Mouse (Mus musculus) neural tube, embryonic 11.5 days (tissue): ENCODE measurements around the gene Adarb2. TPM values are rescaled to one million over a fixed set of nuclear protein-coding genes. Genes with fewer than 3 reads are reported as not detected.
A peak's percentile ranks its signal among the peaks of the same experiment; 100 is the strongest.

Source experiments
- ATAC-seq: fragments of 200-750 bp; cut with Nextera tagmentation; 2 replicates; pipeline ENCODE4 v1.8.0; 2017; ENCODE audit warnings: moderate number of reproducible peaks, mild to moderate bottlenecking, moderate TSS enrichment, moderate library complexity; ENCODE audit not compliant: insufficient read depth, low FRiP score, low TSS enrichment
- DNase-seq: peaks from one replicate; pipeline ENCODE4 v3.0.0-alpha.2; 2015; ENCODE audit warnings: low spot score
- H3K27ac ChIP-seq: fragments of 300-500 bp; sonication (generic); 2 replicates; pipeline ENCODE4 v1.5.1; 2014; ENCODE audit warnings: low read depth, mild to moderate bottlenecking, low read length
- H3K27me3 ChIP-seq: fragments of 300-500 bp; sonication (generic); 2 replicates; pipeline ENCODE4 v1.6.1; 2014; ENCODE audit warnings: mild to moderate bottlenecking, low read length, mixed read lengths; ENCODE audit not compliant: control insufficient read depth, insufficient read depth
- H3K36me3 ChIP-seq: fragments of 300-500 bp; sonication (generic); 2 replicates; pipeline ENCODE4 v1.6.1; 2014; ENCODE audit warnings: mild to moderate bottlenecking, low read length, moderate library complexity, mixed read lengths; ENCODE audit not compliant: control insufficient read depth, insufficient read depth
- H3K4me1 ChIP-seq: fragments of 300-500 bp; sonication (generic); 2 replicates; pipeline ENCODE4 v1.6.1; 2014; ENCODE audit warnings: low read length, mixed read lengths; ENCODE audit not compliant: control insufficient read depth, insufficient read depth
- H3K4me2 ChIP-seq: fragments of 300-500 bp; sonication (generic); 2 replicates; pipeline ENCODE4 v1.6.1; 2014; ENCODE audit warnings: low read depth, mild to moderate bottlenecking, moderate library complexity
- H3K4me3 ChIP-seq: fragments of 300-500 bp; sonication (generic); 2 replicates; pipeline ENCODE4 v1.5.1; 2014; ENCODE audit warnings: low read depth, low read length
- H3K9ac ChIP-seq: fragments of 300-500 bp; sonication (generic); 2 replicates; pipeline ENCODE4 v1.6.1; 2014; ENCODE audit warnings: mild to moderate bottlenecking, low read length
- H3K9me3 ChIP-seq: fragments of 300-500 bp; sonication (generic); 2 replicates; pipeline ENCODE4 v1.6.1; 2016; ENCODE audit warnings: low read length; ENCODE audit not compliant: control insufficient read depth
- WGBS: fragments of 180-500 bp; shearing (Covaris S2); extraction: QIAGEN DNeasy Blood & Tissue Kit; methylation state at CpG from one replicate; pipeline ENCODE4 v1.1.7; 2014; 5-methylcytosine and 5-hydroxymethylcytosine counted together
- polyA plus RNA-seq: library from polyadenylated mRNA; unstranded; fragments of >200 nt; fragmentation: Nextera tagmentation; extraction: Ambion mirVana; gene quantifications from 2 replicates; pipeline ENCODE4 v1.2.1, GENCODE M21; 2014

Adarb2 gene
- polyA plus RNA-seq, 1 experiment from 2014 or later, result 5.0 TPM

DNA sequence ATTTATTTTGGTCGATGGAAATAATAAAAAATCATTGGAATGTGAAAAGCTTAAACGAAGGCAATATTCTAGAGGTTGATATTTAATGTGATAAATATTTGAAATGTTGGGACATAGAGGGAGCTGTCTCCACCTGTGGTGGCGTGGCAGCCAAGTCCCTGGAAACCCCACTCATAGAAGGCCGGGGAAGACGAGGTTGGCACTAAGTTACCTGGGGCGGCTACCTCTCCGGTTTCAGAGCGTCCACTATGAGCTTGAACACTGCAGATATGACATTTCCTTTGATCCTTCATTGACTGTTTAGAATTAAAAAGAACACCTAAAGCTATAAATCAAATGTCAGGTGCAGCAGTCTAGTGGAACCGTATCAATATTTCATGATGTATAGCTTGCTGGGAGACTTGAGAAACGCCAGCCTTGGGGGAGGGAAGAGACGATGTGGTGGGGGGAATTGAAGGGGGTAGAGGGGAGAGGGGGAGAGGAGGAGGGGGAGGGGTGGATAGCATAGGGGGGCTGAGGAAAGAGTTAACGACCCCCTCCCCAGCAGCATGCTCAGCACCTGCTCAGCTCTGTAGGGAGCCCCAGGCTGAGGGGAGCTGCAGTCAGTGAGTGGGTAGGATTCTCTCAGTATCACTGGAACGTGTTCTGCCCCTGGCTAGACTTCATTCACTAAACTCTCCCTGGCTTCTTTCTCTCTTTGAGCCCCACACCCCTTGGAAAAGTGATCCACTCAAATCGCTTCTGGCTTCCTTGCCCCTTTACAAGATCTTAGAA is 410.1 kb downstream of the Adarb2 start:
- H3K9ac ChIP-seq, result no peak overlapping the region
- 74% methylated on average over 14 of the region's 14 CpGs for WGBS
- ATAC-seq (0 out of 2 replicates have a peak, but pooled peaks have one; percentile 9), DNase-seq (no peak)
- H3K27ac ChIP-seq, result no peak overlapping the region
- no peaks in the 10 kb centered on the region for H3K9me3 ChIP-seq
- no peaks in the 10 kb centered on the region for H3K27me3 ChIP-seq
- H3K36me3 ChIP-seq, result no peaks in the 10 kb centered on the region
- no peak overlapping the region for H3K4me3 ChIP-seq
- H3K4me1 ChIP-seq, result no peaks in the 10 kb centered on the region
- no peak overlapping the region for H3K4me2 ChIP-seq

- no peaks in the 10 kb centered on the region for H3K36me3 ChIP-seq
- no peak overlapping the region for H3K9ac ChIP-seq
- ATAC-seq (no peak), DNase-seq (no peak)
- H3K4me3 ChIP-seq, result no peak overlapping the region
- H3K4me1 ChIP-seq, result no peaks in the 10 kb centered on the region
- 91% methylated on average over 1 of the region's 1 CpGs for WGBS
- no peak overlapping the region for H3K4me2 ChIP-seq
- H3K27ac ChIP-seq, result no peak overlapping the region
- H3K9me3 ChIP-seq, result no peaks in the 10 kb centered on the region
- no peaks in the 10 kb centered on the region for H3K27me3 ChIP-seq
Observed at GRCm38 (mm10) chr13:8616685-8617084, 414.0 kb downstream of the Adarb2 start.

- WGBS, result 85% methylated on average over 2 of the region's 2 CpGs
Observed at GRCm38 (mm10) chr13:8622263-8622662, 419.6 kb downstream of the Adarb2 start.

GRCm38 (mm10) chr13:8629565-8629964 is 426.9 kb downstream of the Adarb2 start:
- Histone ChIP-seq H3K4me1 (no peaks in the 10 kb centered on the region), H3K4me2 (no peak overlapping the region), H3K9ac (no peak overlapping the region), H3K27me3 (no peaks in the 10 kb centered on the region), H3K36me3 (no peaks in the 10 kb centered on the region), H3K27ac (no peak overlapping the region), H3K4me3 (no peak overlapping the region), H3K9me3 (no peaks in the 10 kb centered on the region)
- ATAC-seq (no peak), DNase-seq (no peak)
- 84% methylated on average over 6 of the region's 6 CpGs for WGBS

More at GRCm38 (mm10) chr13:8622263-8622662, 419.6 kb downstream of the Adarb2 start:
- Histone ChIP-seq H3K27ac (no peak overlapping the region), H3K27me3 (no peaks in the 10 kb centered on the region), H3K36me3 (no peaks in the 10 kb centered on the region), H3K4me3 (no peak overlapping the region), H3K4me2 (no peak overlapping the region), H3K9ac (no peak overlapping the region), H3K4me1 (no peaks in the 10 kb centered on the region), H3K9me3 (no peaks in the 10 kb centered on the region)
- ATAC-seq (no peak), DNase-seq (no peak)

GRCm38 (mm10) chr13:8631618-8632017 is 429.0 kb downstream of the Adarb2 start:
- Histone ChIP-seq H3K9ac (no peak overlapping the region), H3K4me3 (no peak overlapping the region), H3K36me3 (no peaks in the 10 kb centered on the region), H3K4me2 (no peak overlapping the region), H3K27me3 (no peaks in the 10 kb centered on the region), H3K4me1 (no peaks in the 10 kb centered on the region), H3K27ac (no peak overlapping the region), H3K9me3 (no peaks in the 10 kb centered on the region)
- 77% methylated on average over 1 of the region's 1 CpGs for WGBS
- no peak for DNase-seq
- ATAC-seq, result no peak

DNA sequence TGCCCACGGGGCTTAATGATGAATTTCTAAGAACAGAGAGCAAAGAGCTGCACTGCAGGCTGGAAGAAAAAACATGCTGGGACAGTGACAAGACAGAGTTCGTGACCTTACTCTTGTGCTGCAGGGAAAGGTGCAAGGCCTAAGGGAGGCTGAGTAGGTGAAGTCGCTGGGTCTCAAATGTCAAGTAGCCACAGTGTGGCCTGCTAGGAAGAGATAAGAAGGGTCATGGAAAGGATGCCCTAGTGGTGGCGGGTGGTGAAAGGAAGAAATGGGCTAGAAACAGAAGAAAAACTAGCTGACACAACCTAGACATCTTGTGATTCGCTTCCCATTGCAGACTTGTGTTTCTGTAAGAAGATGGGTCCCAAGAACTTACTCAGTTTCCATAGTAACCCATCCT is 429.4 kb downstream of the Adarb2 start:
- DNase-seq (no peak), ATAC-seq (no peak)
- H3K9me3 ChIP-seq, result no peaks in the 10 kb centered on the region
- H3K4me2 ChIP-seq, result no peak overlapping the region
- no peak overlapping the region for H3K4me3 ChIP-seq
- H3K4me1 ChIP-seq, result no peaks in the 10 kb centered on the region
- no peaks in the 10 kb centered on the region for H3K27me3 ChIP-seq
- no peak overlapping the region for H3K9ac ChIP-seq
- no peak overlapping the region for H3K27ac ChIP-seq
- no peaks in the 10 kb centered on the region for H3K36me3 ChIP-seq
- 72% methylated on average over 5 of the region's 5 CpGs for WGBS

- 67% methylated on average over 5 of the region's 5 CpGs for WGBS
- Histone ChIP-seq H3K4me2 (no peak overlapping the region), H3K36me3 (no peaks in the 10 kb centered on the region), H3K4me3 (no peak overlapping the region), H3K9ac (no peak overlapping the region), H3K27me3 (no peaks in the 10 kb centered on the region), H3K4me1 (no peaks in the 10 kb centered on the region), H3K27ac (no peak overlapping the region), H3K9me3 (no peaks in the 10 kb centered on the region)
- ATAC-seq (no peak), DNase-seq (no peak)
Observed at GRCm38 (mm10) chr13:8633385-8634337, 431.0 kb downstream of the Adarb2 start.

DNA sequence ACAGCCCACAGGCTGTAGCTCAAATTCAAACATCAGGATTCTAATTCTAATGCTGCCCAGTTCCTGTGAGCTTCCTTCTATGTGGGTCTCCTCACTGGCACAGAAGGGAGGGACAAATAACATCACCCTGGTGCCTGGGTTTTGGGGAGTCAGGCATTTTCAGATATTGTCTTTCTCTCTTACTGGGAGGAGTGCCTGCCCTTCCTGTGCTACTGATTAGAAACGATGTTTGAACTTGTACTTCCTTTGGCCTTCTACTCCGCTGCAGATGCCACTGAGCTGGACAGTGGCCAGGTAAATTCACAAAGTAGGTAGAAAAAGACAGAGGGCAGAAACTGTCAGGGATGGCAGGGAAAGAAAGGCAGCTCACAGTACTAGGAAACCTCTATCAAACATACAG is 439.4 kb downstream of the Adarb2 start:
- H3K9ac ChIP-seq, result no peak overlapping the region
- no peaks in the 10 kb centered on the region for H3K27me3 ChIP-seq
- no peaks in the 10 kb centered on the region for H3K36me3 ChIP-seq
- H3K27ac ChIP-seq, result no peak overlapping the region
- WGBS, result 89% methylated on average over 2 of the region's 2 CpGs
- H3K4me2 ChIP-seq, result no peak overlapping the region
- no peak for ATAC-seq
- H3K4me3 ChIP-seq, result no peak overlapping the region
- no peaks in the 10 kb centered on the region for H3K4me1 ChIP-seq
- DNase-seq, result no peak
- H3K9me3 ChIP-seq, result no peaks in the 10 kb centered on the region
